Mouse (Mus musculus) thymus, postnatal 0 days (tissue): ENCODE data around the gene 4933427D14Rik. TPM values are rescaled to one million over a fixed set of nuclear protein-coding genes. Genes with fewer than 3 reads are reported as not detected.

ENCODE experiments used
- DNase-seq: peaks from one replicate; pipeline ENCODE4 v3.0.0-alpha.2; 2015; ENCODE audit warnings: low spot score
- polyA plus RNA-seq: library from polyadenylated mRNA; unstranded; fragments of >200 nt; fragmentation: Nextera tagmentation; extraction: Ambion mirVana; gene quantifications from 2 replicates; pipeline ENCODE4 v1.2.1, GENCODE M21; 2015

4933427D14Rik gene
- polyA plus RNA-seq: 19.2 and 20.7 TPM in 2 replicates

GRCm38 (mm10) chr11:72207204-72207833, at the start of gene 4933427D14Rik, which contains the start of gene Txndc17:
4933427D14Rik (minus strand) TSS chr11:72207459.
Txndc17 (plus strand) TSS chr11:72207547.
- peak; percentile 87 for DNase-seq

- DNase-seq: no peak
Observed at GRCm38 (mm10) chr11:72256441-72256840, 49.2 kb upstream of the 4933427D14Rik start.

GRCm38 (mm10) chr11:72255629-72256028, 48.4 kb upstream of the 4933427D14Rik start:
- DNase-seq: no peak

- no peak for DNase-seq
Observed at GRCm38 (mm10) chr11:72245196-72245753, 38.0 kb upstream of the 4933427D14Rik start.

GRCm38 (mm10) chr11:72240062-72240860, 33.0 kb upstream of the 4933427D14Rik start:
- no peak for DNase-seq

GRCm38 (mm10) chr11:72234013-72234412, 26.8 kb upstream of the 4933427D14Rik start:
- no peak for DNase-seq

GRCm38 (mm10) chr11:72232991-72233390, 25.7 kb upstream of the 4933427D14Rik start:
- DNase-seq: no peak

GRCm38 (mm10) chr11:72232068-72232467, 24.8 kb upstream of the 4933427D14Rik start:
- DNase-seq: no peak

- DNase-seq: no peak
Observed at GRCm38 (mm10) chr11:72228513-72228912, 21.3 kb upstream of the 4933427D14Rik start.

GRCm38 (mm10) chr11:72226901-72227300, 19.6 kb upstream of the 4933427D14Rik start:
- no peak for DNase-seq

- no peak for DNase-seq
Observed at GRCm38 (mm10) chr11:72226020-72226791, 18.9 kb upstream of the 4933427D14Rik start.

GRCm38 (mm10) chr11:72224865-72225264, 17.6 kb upstream of the 4933427D14Rik start:
- DNase-seq: peak; percentile 59

- no peak for DNase-seq
Observed at GRCm38 (mm10) chr11:72223414-72223813, 16.2 kb upstream of the 4933427D14Rik start.

- peak; percentile 86 for DNase-seq
Observed at GRCm38 (mm10) chr11:72221278-72221677, 14.0 kb upstream of the 4933427D14Rik start.

GRCm38 (mm10) chr11:72217116-72217515, 9.9 kb upstream of the 4933427D14Rik start:
- DNase-seq: no peak

GRCm38 (mm10) chr11:72215410-72215797, 8.1 kb upstream of the 4933427D14Rik start, which contains the start of gene Med31:
Med31 (minus strand) TSS chr11:72215592.
- peak; percentile 73 for DNase-seq

- peak; percentile 93 for DNase-seq
Observed at GRCm38 (mm10) chr11:72214591-72215409, 7.5 kb upstream of the 4933427D14Rik start.

GRCm38 (mm10) chr11:72207834-72208377, 647 bp upstream of the 4933427D14Rik start:
- DNase-seq: no peak

- DNase-seq: peak; percentile 12
Observed at GRCm38 (mm10) chr11:72206341-72207203, 687 bp downstream of the 4933427D14Rik start, which contains the start of gene Gm43951. Gm43951 (minus strand) TSS chr11:72206840.
